Mouse (Mus musculus) neural tube, embryonic 15.5 days (tissue): ENCODE results near the gene Myrfl. TPM values are rescaled to one million over a fixed set of nuclear protein-coding genes. Genes with fewer than 3 reads are reported as not detected.

Experiments used
- ATAC-seq: fragments of 200-750 bp; cut with Nextera tagmentation; 2 replicates; pipeline ENCODE4 v1.8.0; 2017; ENCODE audit warnings: mild to moderate bottlenecking, moderate TSS enrichment, moderate library complexity; ENCODE audit not compliant: low FRiP score
- H3K27ac ChIP-seq: fragments of 300-500 bp; sonication (generic); replicated peaks from 2 replicates; pipeline ENCODE4 v1.5.1; 2015; ENCODE audit warnings: mild to moderate bottlenecking, inconsistent platforms
- H3K27me3 ChIP-seq: fragments of 300-500 bp; sonication (generic); replicated peaks from 2 replicates; pipeline ENCODE4 v1.6.1; 2015; ENCODE audit warnings: inconsistent platforms
- H3K36me3 ChIP-seq: fragments of 300-500 bp; sonication (generic); 2 replicates; pipeline ENCODE4 v1.6.1; 2015; ENCODE audit warnings: inconsistent platforms
- H3K4me1 ChIP-seq: fragments of 300-500 bp; sonication (generic); 2 replicates; pipeline ENCODE4 v1.6.1; 2015; ENCODE audit warnings: inconsistent platforms
- H3K4me2 ChIP-seq: fragments of 300-500 bp; sonication (generic); 2 replicates; pipeline ENCODE4 v1.6.1; 2015; ENCODE audit warnings: inconsistent platforms, mild to moderate bottlenecking, moderate library complexity
- H3K4me3 ChIP-seq: fragments of 300-500 bp; sonication (generic); replicated peaks from 2 replicates; pipeline ENCODE4 v1.5.1; 2015; ENCODE audit warnings: mild to moderate bottlenecking, inconsistent platforms
- H3K9ac ChIP-seq: fragments of 300-500 bp; sonication (generic); replicated peaks from 2 replicates; pipeline ENCODE4 v1.6.1; 2015; ENCODE audit warnings: mild to moderate bottlenecking, inconsistent platforms
- H3K9me3 ChIP-seq: fragments of 300-500 bp; sonication (generic); replicated peaks from 2 replicates; pipeline ENCODE4 v1.6.1; 2016; ENCODE audit warnings: inconsistent platforms
- WGBS: fragments of 180-500 bp; shearing (Covaris S2); methylation state at CpG from one replicate; pipeline ENCODE4 v1.1.7; 2015; ENCODE audit warnings: mixed read lengths; 5-methylcytosine and 5-hydroxymethylcytosine counted together
- polyA plus RNA-seq: library from polyadenylated mRNA; unstranded; fragments of >200 nt; fragmentation: Nextera tagmentation; extraction: Ambion mirVana; gene quantifications from 2 replicates; pipeline ENCODE4 v1.2.1, GENCODE M21; 2015

Myrfl gene
- polyA plus RNA-seq, result 0.27 TPM in 1 of 2 replicates, not detected in the other

DNA sequence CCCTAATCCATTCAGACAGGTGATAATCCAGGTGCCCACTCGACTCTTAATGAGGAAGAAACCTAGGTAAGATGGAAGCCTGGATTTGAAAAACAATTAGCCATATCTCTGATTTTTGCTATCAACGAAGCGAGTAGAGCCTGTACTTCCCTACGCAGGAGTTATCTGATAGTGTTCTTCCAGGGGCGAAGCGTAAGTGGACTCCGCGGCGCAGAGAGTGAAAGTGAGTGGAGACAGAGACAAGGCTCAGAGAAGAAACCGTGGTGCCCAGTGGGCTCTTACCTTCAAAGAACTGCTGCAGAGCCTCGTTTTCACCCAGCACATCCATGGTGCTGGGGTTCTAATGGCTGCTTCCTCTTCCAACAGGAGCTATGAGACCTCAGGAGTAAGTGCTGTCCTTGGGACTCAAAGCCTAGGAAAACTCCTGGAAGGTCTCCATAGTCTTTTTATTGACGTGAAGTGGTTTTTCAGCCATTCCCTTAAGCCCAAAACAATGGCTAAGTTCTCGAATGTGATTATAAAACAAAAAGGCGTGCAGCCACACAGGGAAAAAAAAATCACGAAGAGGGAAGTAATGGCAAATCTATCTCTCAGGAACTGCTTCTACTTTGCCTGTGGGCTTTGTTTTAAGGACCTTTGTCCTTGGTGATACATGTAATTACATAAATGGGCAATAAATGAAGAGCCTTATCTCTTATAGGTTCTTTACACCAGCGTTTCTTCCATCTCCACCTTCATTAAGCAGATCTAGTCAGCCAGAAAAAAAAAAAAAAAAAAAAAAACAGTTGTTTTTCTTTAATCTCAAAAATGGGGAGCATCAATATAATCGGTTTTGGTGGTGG lies at the start of gene Myrfl:
TSS of gene Myrfl (minus strand) at position 584 of the 842 bp plus-strand sequence.
- no peak for ATAC-seq
- Histone ChIP-seq H3K27me3 (no peaks in the 10 kb centered on the region), H3K4me2 (no peak within 1 kb of the TSS), H3K9ac (no peak within 1 kb of the TSS), H3K9me3 (no peaks in the 10 kb centered on the region), H3K36me3 (no peaks in the 10 kb centered on the region), H3K4me3 (no peak within 1 kb of the TSS), H3K27ac (no peak within 1 kb of the TSS), H3K4me1 (no peaks in the 10 kb centered on the region)
- WGBS, result 79% methylated on average over 17 of the region's 17 CpGs

DNA sequence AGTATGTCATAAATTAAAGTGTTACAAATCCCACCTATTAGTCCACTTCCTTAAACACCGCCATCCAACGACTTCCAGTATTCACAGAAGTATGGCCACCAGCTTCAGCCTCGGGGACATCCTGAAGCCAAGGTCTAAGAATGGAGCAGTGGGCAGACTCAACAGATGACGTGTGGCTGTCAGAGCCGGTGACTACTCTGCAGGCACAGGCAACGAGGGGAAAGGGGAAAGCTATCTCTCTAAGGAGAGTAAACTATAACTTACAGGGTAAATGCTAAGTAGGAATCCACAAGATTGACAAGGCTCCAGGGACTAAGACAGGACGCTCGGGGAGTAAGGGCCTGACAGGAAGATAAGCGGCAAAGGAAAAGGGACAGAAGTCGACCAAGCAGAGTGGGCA lies 48.2 kb upstream of the Myrfl start:
- 62% methylated on average over 10 of the region's 10 CpGs for WGBS
- Histone ChIP-seq H3K4me1 (peaks cover 31% of the 10 kb centered on the region), H3K9me3 (no peaks in the 10 kb centered on the region), H3K9ac (no peak overlapping the region), H3K27ac (no peak overlapping the region), H3K27me3 (no peaks in the 10 kb centered on the region), H3K4me3 (no peak overlapping the region), H3K36me3 (peaks cover 7% of the 10 kb centered on the region), H3K4me2 (no peak overlapping the region)
- ATAC-seq, result no peak

DNA sequence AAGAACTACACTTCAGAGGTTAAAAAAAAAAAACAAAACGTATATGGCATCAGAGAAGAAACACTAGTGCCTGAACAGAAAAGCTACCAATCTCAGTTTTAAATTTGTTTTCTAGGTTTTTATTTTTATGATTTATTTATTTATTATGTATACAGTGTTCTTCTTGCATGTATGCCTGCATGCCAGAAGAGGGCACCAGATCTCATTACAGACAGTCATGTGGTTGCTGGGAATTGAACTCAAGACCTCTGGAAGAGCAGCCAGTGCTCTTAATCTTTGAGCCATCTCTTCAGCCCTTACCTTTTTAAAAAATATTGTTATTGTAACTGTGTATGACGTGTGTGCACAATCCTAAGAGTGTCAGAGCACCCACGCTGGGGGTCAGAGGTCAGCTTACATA lies 47.4 kb upstream of the Myrfl start:
- H3K27me3 ChIP-seq, result no peaks in the 10 kb centered on the region
- no peak overlapping the region for H3K27ac ChIP-seq
- peaks cover 27% of the 10 kb centered on the region for H3K4me1 ChIP-seq
- no peak overlapping the region for H3K4me3 ChIP-seq
- peaks cover 8% of the 10 kb centered on the region for H3K36me3 ChIP-seq
- H3K4me2 ChIP-seq, result no peak overlapping the region
- 93% methylated on average over 3 of the region's 3 CpGs for WGBS
- H3K9ac ChIP-seq, result no peak overlapping the region
- no peak for ATAC-seq
- no peaks in the 10 kb centered on the region for H3K9me3 ChIP-seq

DNA sequence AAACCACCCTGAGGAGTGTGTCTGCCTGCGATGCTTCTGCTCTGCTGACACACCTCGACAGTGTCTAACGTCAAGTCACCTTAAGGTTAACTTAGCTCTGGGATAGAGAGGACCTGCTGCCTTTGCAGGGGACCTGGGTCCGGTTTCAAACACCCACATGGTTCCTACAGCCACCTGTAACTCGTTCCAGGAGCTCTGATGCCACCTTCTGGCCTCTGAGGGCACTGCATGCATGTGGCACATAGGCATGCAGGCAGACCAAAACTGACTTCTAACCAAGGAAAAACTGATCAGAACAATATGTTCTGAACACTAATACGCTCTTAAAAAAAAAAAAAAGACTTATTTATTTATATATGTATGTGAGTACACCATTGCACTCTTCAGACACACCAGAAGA lies 46.3 kb upstream of the Myrfl start:
- peaks cover 19% of the 10 kb centered on the region for H3K36me3 ChIP-seq
- H3K27me3 ChIP-seq, result no peaks in the 10 kb centered on the region
- H3K4me1 ChIP-seq, result peaks cover 17% of the 10 kb centered on the region
- no peak overlapping the region for H3K4me3 ChIP-seq
- H3K4me2 ChIP-seq, result no peak overlapping the region
- H3K9me3 ChIP-seq, result no peaks in the 10 kb centered on the region
- 95% methylated on average over 6 of the region's 6 CpGs for WGBS
- no peak for ATAC-seq
- no peak overlapping the region for H3K9ac ChIP-seq
- H3K27ac ChIP-seq, result no peak overlapping the region

DNA sequence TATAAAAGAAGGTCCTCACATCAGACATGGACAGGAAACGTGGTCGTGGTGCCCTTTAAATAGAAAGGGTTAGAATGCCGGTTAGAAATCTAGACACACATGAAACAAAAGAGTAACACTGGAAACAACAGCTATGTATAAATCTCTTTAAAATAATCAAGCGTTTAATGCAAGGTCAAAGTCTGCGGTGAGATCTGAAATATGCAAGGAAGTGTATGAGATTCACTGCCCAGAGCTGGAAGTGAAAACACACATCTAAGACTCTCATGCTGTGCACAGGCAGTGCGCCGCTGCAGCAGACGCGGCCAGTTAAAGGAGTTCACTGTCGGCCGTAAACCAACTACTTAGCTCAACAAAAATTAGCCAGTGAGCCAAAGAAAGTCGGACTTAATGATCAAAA lies 38.3 kb upstream of the Myrfl start:
- no peak overlapping the region for H3K27ac ChIP-seq
- no peaks in the 10 kb centered on the region for H3K4me1 ChIP-seq
- no peak overlapping the region for H3K9ac ChIP-seq
- H3K9me3 ChIP-seq, result no peaks in the 10 kb centered on the region
- H3K36me3 ChIP-seq, result peaks cover 44% of the 10 kb centered on the region
- no peak for ATAC-seq
- no peaks in the 10 kb centered on the region for H3K27me3 ChIP-seq
- WGBS, result 46% methylated on average over 12 of the region's 12 CpGs
- no peak overlapping the region for H3K4me2 ChIP-seq
- no peak overlapping the region for H3K4me3 ChIP-seq

DNA sequence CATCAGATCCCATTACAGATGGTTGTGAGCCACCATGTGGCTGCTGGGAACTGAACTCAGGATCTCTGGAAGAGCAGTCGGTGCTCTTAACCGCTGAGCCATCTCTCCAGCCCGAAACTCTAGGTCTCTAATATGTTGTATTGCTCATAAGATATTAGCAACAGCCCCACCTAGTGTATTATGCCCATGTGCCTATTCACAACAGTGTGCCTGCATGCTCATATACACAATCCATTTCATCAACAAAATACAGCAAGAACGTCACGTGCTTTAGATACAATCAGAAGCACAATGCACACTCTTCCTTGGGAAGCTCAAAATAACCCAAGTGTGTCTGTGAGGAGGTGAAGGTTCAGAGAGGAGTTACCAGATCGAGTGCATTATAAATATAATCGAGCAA lies 37.1 kb upstream of the Myrfl start:
- WGBS, result 97% methylated on average over 7 of the region's 7 CpGs
- no peaks in the 10 kb centered on the region for H3K27me3 ChIP-seq
- H3K4me3 ChIP-seq, result no peak overlapping the region
- H3K36me3 ChIP-seq, result peaks cover 39% of the 10 kb centered on the region
- H3K4me1 ChIP-seq, result no peaks in the 10 kb centered on the region
- no peak overlapping the region for H3K9ac ChIP-seq
- no peak overlapping the region for H3K27ac ChIP-seq
- H3K9me3 ChIP-seq, result no peaks in the 10 kb centered on the region
- ATAC-seq, result no peak
- H3K4me2 ChIP-seq, result no peak overlapping the region

DNA sequence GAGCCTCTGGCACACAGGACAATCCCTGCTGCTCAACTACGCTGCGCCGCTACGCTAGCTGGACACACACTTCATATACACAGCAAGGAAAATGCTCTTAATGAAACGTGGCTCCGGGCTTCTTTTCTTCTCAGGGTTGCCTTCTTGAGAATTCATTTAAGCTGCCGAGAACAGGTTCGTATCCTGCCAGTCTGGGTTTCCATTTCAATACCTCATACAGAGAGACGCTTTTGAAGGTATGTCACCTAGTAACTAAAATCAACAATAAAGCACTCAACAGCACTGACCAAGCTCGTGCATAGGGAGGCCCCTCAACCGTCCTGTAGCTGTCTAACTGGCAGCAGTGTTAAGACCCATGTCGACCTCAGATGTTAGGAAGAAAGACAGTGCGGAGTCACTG lies 35.7 kb upstream of the Myrfl start:
- no peaks in the 10 kb centered on the region for H3K4me1 ChIP-seq
- no peak for ATAC-seq
- no peaks in the 10 kb centered on the region for H3K27me3 ChIP-seq
- H3K36me3 ChIP-seq, result peaks cover 29% of the 10 kb centered on the region
- no peak overlapping the region for H3K4me2 ChIP-seq
- no peak overlapping the region for H3K27ac ChIP-seq
- no peak overlapping the region for H3K4me3 ChIP-seq
- 87% methylated on average over 13 of the region's 13 CpGs for WGBS
- H3K9ac ChIP-seq, result no peak overlapping the region
- no peaks in the 10 kb centered on the region for H3K9me3 ChIP-seq

DNA sequence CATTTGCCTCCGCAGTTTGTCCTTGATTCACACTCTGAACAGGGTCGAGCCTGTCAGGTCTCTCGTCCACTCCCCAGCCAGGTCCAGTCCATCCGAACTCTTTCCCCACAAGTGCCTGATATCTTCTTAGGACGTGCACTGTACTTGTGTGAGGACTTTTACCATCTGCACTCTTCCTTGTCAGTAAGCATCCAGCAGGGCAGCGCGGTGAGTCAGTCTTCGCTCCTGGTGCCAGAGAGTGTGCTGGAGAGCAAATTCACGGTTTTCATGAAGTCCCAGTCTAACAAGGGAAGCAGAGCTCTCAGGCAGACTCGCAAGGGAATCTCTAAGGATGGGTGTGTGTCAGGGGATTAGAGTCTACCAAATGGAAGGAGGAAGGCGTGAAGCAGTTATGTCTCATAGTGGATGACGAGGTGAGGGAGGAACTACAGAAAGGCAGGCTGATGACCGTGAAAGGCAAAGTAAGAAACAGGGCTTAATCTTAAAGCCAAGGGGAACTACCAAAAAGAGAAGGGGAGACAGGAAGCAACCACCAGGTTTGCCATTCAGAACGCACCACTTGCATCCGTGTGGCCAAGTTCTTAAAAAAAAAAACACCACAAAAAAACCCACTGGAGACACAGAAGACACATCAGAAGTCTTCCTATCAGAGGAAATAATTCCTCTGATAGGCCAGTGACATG lies 34.9 kb upstream of the Myrfl start:
- 91% methylated on average over 15 of the region's 15 CpGs for WGBS
- H3K27ac ChIP-seq, result no peak overlapping the region
- H3K36me3 ChIP-seq, result peaks cover 29% of the 10 kb centered on the region
- no peaks in the 10 kb centered on the region for H3K27me3 ChIP-seq
- no peak overlapping the region for H3K9ac ChIP-seq
- H3K4me1 ChIP-seq, result no peaks in the 10 kb centered on the region
- no peak overlapping the region for H3K4me2 ChIP-seq
- H3K4me3 ChIP-seq, result no peak overlapping the region
- ATAC-seq, result no peak
- no peaks in the 10 kb centered on the region for H3K9me3 ChIP-seq

DNA sequence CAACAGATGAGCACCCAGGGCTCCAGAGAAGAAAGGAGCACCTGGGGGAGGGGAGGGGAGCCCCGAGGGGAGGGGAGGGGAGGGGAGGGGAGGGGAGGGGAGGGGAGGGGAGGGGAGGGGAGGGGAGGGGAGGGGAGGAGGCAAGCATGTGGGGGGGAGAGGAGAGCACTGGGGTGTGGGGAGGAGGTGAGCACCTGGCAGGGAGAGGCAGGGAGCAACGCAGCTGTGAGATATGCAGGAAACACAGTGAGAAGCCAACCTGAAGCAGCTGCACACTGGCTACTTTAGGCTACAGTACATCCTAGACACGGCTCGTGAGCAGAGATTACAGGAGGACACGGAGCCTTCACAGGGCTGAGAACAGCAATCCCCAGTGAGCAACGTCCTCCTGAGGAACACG lies 34.2 kb upstream of the Myrfl start:
- Histone ChIP-seq H3K4me3 (no peak overlapping the region), H3K9ac (no peak overlapping the region), H3K9me3 (no peaks in the 10 kb centered on the region), H3K27me3 (no peaks in the 10 kb centered on the region), H3K4me1 (no peaks in the 10 kb centered on the region), H3K27ac (no peak overlapping the region), H3K36me3 (peaks cover 30% of the 10 kb centered on the region), H3K4me2 (no peak overlapping the region)
- no peak for ATAC-seq
- 82% methylated on average over 6 of the region's 7 CpGs for WGBS

DNA sequence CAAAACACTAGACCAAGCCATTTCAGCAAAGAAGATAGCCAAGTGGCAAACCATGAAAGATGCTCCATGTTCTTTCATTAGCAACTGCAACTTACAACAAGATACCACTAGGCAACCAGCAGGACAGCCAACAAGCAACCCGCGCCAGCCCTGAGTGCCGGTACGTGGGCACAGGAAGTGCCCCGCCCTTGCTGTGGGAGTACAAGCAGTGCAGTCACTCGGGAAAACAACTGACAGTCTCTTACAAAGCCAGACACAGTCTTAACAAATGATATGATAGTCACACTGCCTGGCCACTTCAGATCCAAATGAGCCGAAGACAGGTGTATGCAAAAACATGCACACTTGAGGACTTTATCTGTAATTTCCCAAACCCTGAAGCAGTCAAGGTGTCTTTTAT lies 33.8 kb upstream of the Myrfl start:
- Histone ChIP-seq H3K4me1 (no peaks in the 10 kb centered on the region), H3K36me3 (peaks cover 31% of the 10 kb centered on the region), H3K9ac (no peak overlapping the region), H3K27ac (no peak overlapping the region), H3K9me3 (no peaks in the 10 kb centered on the region), H3K27me3 (no peaks in the 10 kb centered on the region), H3K4me3 (no peak overlapping the region), H3K4me2 (no peak overlapping the region)
- WGBS, result 83% methylated on average over 7 of the region's 7 CpGs
- ATAC-seq, result no peak

DNA sequence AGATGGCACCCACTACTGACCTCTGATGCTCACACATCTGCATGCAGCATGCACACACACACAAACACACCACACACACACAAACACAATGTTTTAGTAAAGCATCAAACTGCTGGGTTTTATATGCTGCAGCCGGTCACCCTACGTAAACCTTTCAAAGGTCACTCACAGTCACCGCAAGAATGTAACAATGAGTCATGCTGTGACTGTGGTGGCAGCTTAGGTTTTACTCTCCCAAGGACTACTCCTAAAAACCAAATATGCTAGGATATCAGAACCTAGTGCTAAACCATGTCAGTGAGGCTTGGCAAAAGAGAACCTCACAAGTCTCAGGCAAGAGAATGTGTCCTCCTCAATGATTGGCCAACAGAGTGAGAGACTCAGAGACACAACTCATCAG lies 32.1 kb upstream of the Myrfl start:
- ATAC-seq, result no peak
- Histone ChIP-seq H3K9me3 (no peaks in the 10 kb centered on the region), H3K4me2 (no peak overlapping the region), H3K36me3 (peaks cover 44% of the 10 kb centered on the region), H3K4me1 (no peaks in the 10 kb centered on the region), H3K27ac (no peak overlapping the region), H3K4me3 (no peak overlapping the region), H3K9ac (no peak overlapping the region), H3K27me3 (no peaks in the 10 kb centered on the region)
- WGBS, result 90% methylated on average over 3 of the region's 3 CpGs

DNA sequence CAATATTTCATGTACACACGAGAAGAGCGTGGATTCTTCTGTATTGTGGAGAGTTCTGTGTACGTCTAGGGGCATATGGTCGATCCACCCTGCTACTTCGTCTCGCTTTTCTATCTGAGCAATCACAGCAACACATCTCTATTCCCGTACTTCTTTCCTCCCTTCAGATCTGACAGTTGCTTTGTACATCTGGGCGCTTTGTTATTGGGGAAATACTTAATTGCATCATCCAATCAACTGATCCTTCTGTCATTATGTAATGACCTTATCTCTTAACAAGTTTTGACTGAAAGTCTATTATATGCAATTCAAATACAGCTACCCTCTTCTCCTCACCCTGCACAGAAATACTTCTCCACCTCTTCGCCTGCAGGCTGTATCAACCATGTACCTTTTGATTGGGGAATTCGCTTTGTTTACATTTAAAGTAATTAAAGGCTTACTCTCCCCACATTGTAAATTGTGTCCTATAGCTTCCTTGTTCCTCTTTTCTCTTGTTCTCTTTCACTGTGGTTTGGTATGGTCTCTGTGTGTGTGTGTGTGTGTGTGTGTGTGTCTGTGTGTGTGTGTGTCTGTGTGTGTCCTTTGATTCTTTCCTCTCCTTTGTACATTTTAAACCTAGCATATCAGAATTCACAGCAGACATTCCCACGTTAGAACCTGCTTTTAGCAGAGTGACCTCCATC lies 29.9 kb upstream of the Myrfl start:
- Histone ChIP-seq H3K9ac (no peak overlapping the region), H3K9me3 (no peaks in the 10 kb centered on the region), H3K27me3 (no peaks in the 10 kb centered on the region), H3K36me3 (peaks cover 49% of the 10 kb centered on the region), H3K4me1 (no peaks in the 10 kb centered on the region), H3K27ac (no peak overlapping the region), H3K4me2 (no peak overlapping the region), H3K4me3 (no peak overlapping the region)
- WGBS, result 89% methylated on average over 11 of the region's 11 CpGs
- no peak for ATAC-seq
